Mouse (Mus musculus) cerebellum, adult 2 months (tissue): ENCODE results near the gene Helb.

Source experiments
- CTCF ChIP-seq: fragments of 200-500 bp; IDR thresholded peaks from 2 replicates; pipeline ENCODE4 v1.5.1; 2011; ENCODE audit warnings: low read depth, mild to moderate bottlenecking, control low read depth, low read length, moderate library complexity, borderline replicate concordance; ENCODE audit not compliant: insufficient read depth
- POLR2A ChIP-seq: fragments of 200-500 bp; IDR thresholded peaks from 2 replicates; pipeline ENCODE4 v1.6.1; 2011; ENCODE audit warnings: low read length, control low read depth, borderline replicate concordance; ENCODE audit not compliant: insufficient read depth

- TF ChIP-seq CTCF (peak; percentile 70), POLR2A (no peak)
Measured at GRCm38 (mm10) chr10:120064424-120064823, 48.4 kb downstream of the Helb start.
